Mouse (Mus musculus) cortical plate, adult 2 months (tissue): ENCODE results near the gene Ccdc92b. TPM values are rescaled to one million over a fixed set of nuclear protein-coding genes. Genes with fewer than 3 reads are reported as not detected.

Experiments
- H3K27ac ChIP-seq: fragments of 200-500 bp; 2 replicates; pipeline ENCODE4 v1.5.1; 2012; ENCODE audit warnings: low read length, control low read depth, inconsistent platforms; ENCODE audit not compliant: insufficient read depth
- H3K4me1 ChIP-seq: fragments of 200-500 bp; 2 replicates; pipeline ENCODE4 v1.6.1; 2011; ENCODE audit warnings: low read length; ENCODE audit not compliant: control insufficient read depth, insufficient read depth
- H3K4me3 ChIP-seq: fragments of 200-500 bp; 2 replicates; pipeline ENCODE4 v1.5.1; 2011; ENCODE audit warnings: mild to moderate bottlenecking, low read length, control low read depth; ENCODE audit not compliant: insufficient read depth
- CTCF ChIP-seq: fragments of 200-500 bp; IDR thresholded peaks from 2 replicates; pipeline ENCODE4 v1.5.1; 2011; ENCODE audit warnings: mild to moderate bottlenecking, control low read depth, low read length; ENCODE audit not compliant: insufficient read depth; ENCODE audit errors: extremely low read depth
- POLR2A ChIP-seq: fragments of 200-500 bp; IDR thresholded peaks from 2 replicates; pipeline ENCODE4 v1.6.1; 2011; ENCODE audit warnings: mild to moderate bottlenecking, low read length, control low read depth; ENCODE audit not compliant: insufficient read depth; ENCODE audit errors: extremely low read depth
- polyA plus RNA-seq: library from polyadenylated mRNA; depleted of rRNA; stranded (reverse); fragments of >200 nt; gene quantifications from 2 replicates; pipeline ENCODE4 v1.2.3, GENCODE M21; 2012; rRNA removed

Ccdc92b gene
- polyA plus RNA-seq, 1 experiment, result 23.1 TPM

DNA sequence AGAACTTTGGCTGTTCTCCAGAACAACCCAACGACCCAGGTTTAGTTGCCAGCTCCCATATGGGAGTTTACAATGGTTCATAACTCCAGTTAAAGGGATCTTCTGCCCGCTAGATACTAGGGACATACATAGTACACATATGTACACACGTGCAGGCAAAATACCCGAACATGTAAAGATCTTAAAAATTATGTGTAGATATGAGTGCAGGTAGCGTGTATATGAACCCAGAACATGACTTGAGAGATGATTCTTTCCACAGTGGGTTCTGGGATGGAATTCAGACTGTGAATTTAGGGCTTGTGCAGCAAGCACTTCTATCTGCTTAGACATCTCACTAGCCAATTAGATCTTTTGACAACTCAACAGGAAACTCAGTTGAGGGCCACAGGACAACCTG is 52.4 kb downstream of the Ccdc92b start:
- Histone ChIP-seq H3K27ac (no peak overlapping the region), H3K4me3 (no peak overlapping the region), H3K4me1 (peaks cover 3% of the 10 kb centered on the region; the same call in 1 of the 2 replicates)
- no peak for TF ChIP-seq POLR2A
- TF ChIP-seq CTCF, result no peak

DNA sequence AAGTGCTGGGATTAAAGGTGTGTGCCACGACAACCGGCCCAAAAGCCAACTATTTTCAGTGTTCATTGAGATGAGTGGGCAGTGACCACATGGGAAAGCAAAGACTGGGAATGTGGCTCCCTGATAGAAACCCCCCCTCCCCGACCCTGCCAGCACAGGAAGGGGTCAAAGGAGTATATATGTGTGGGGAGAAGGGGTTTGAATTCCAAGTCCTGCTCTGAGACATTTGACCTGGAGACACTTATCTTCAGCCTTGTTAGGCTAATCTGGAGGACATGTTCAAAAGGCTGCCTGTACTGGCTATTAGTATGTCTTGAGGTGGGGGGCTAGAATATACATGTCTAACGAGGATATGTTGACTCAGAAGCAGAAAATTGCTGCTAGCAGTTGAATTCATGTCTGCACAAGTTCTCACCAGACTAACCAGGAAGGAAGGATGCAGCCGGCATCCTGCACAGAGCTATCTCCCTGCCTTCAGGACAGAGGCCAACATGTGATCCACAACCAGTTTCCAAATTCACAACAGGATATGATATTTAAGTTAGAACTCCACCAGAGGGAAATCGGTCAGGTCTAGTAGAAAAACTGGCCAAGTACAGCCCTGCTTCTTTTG is 53.6 kb downstream of the Ccdc92b start:
- no peak overlapping the region for H3K4me3 ChIP-seq
- H3K4me1 ChIP-seq, result peaks cover 3% of the 10 kb centered on the region; the same call in 1 of the 2 replicates
- TF ChIP-seq POLR2A (no peak), CTCF (no peak)
- H3K27ac ChIP-seq, result no peak overlapping the region

DNA sequence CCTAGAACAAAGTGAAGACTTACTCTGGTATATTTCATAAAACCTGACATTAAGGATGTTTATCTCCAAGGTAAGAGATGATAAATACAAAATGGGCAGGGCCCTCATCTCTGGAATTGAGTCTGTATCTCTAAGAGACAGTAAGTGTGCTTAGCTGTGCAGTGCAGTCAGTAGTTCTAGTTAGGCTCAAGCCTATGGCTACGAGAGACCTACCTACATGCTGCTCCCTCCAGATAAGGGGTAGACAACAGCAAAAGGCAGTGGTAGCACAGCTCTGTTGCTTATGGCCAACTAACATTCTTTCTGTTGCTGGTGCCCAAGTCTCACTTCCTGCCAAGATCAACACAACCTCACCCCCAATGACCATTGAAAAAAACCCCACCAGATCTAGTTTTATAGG is 54.2 kb downstream of the Ccdc92b start:
- peaks cover 4% of the 10 kb centered on the region; the same call in 1 of the 2 replicates for H3K4me1 ChIP-seq
- no peak overlapping the region for H3K27ac ChIP-seq
- H3K4me3 ChIP-seq, result no peak overlapping the region
- TF ChIP-seq CTCF (no peak), POLR2A (no peak)

DNA sequence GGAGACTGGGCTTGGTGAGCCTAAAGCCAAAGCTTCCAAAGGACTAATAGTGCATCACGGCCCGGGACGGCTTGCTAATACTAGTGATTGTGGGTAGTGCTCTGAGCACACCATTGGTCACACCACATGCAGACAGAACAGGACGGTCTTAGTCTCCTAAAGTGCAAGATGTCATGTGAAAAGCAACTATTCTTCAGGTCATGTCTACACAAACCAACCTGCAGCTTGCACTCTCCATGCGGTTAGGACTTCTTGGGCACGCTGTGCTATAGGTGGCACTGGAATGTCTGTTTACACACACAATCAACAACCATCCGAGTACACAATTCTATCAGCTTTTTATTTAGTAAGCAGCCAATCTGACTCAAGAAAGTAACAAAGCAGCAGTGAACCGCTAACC is 55.3 kb downstream of the Ccdc92b start:
- no peak overlapping the region for H3K27ac ChIP-seq
- H3K4me1 ChIP-seq, result peaks cover 4% of the 10 kb centered on the region; the same call in 1 of the 2 replicates
- no peak overlapping the region for H3K4me3 ChIP-seq
- no peak for TF ChIP-seq POLR2A
- no peak for TF ChIP-seq CTCF

DNA sequence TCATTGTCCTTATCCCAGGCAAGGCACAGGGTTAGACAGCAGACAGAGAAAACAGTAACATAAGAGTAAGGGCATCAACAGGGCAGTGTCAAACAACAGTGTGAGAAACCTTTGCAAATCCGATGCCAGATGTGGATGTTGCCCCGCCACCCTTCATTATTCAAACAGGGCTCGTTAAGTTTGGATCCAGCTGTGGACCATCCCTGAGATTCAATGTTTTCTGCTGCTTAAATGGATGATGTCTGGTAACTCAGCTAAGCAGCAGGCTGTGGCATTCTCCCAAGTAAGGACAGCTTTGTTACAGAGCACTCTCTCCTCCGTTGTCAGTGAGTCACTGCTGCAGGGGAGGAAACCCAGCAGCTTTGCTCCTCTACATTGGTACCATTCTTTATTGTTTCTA is 55.8 kb downstream of the Ccdc92b start:
- Histone ChIP-seq H3K27ac (no peak overlapping the region), H3K4me1 (peaks cover 4% of the 10 kb centered on the region; the same call in 1 of the 2 replicates), H3K4me3 (no peak overlapping the region)
- TF ChIP-seq POLR2A, result no peak
- TF ChIP-seq CTCF, result no peak

Other genes starting within 250 kb of the Ccdc92b start
- gene Rap1gap2, start 8.7 kb upstream of the Ccdc92b start, polyA plus RNA-seq, result 133 and 135 TPM in 2 replicates
- 51.1 and 52.2 TPM in 2 replicates for gene Cluh, start 29.9 kb downstream of the Ccdc92b start, polyA plus RNA-seq
- 177 and 180 TPM in 2 replicates for gene Pafah1b1, start 105.1 kb downstream of the Ccdc92b start, polyA plus RNA-seq
- gene Mettl16, start 151.2 kb downstream of the Ccdc92b start, polyA plus RNA-seq, result 14.4 and 15.1 TPM in 2 replicates
- 19.9 and 22.1 TPM in 2 replicates for gene Mnt, start 211.3 kb downstream of the Ccdc92b start, polyA plus RNA-seq